Mouse (Mus musculus) testis, adult 2 months (tissue): ENCODE results near the gene Tmem52. TPM values are rescaled to one million over a fixed set of nuclear protein-coding genes. Genes with fewer than 3 reads are reported as not detected.
A peak's percentile ranks its signal among the peaks of the same experiment; 100 is the strongest.

Source experiments
- H3K27ac ChIP-seq: fragments of 200-500 bp; 2 replicates; pipeline ENCODE4 v1.5.1; 2012; ENCODE audit warnings: low read depth, low read length; ENCODE audit not compliant: control insufficient read depth, insufficient read depth
- H3K27me3 ChIP-seq: fragments of 200-500 bp; 2 replicates; pipeline ENCODE4 v1.6.1; 2012; ENCODE audit warnings: mild to moderate bottlenecking, low read length, moderate library complexity; ENCODE audit not compliant: control insufficient read depth, insufficient read depth
- H3K36me3 ChIP-seq: fragments of 200-500 bp; 2 replicates; pipeline ENCODE4 v1.6.1; 2012; ENCODE audit warnings: mild to moderate bottlenecking, low read length; ENCODE audit not compliant: control insufficient read depth, insufficient read depth
- H3K4me1 ChIP-seq: fragments of 200-500 bp; 2 replicates; pipeline ENCODE4 v1.6.1; 2012; ENCODE audit warnings: low read length; ENCODE audit not compliant: control insufficient read depth, insufficient read depth
- H3K4me3 ChIP-seq: fragments of 200-500 bp; 2 replicates; pipeline ENCODE4 v1.5.1; 2012; ENCODE audit warnings: low read depth, mild to moderate bottlenecking, low read length, moderate library complexity, mixed read lengths; ENCODE audit not compliant: control insufficient read depth
- CTCF ChIP-seq: fragments of 200-500 bp; IDR thresholded peaks from 2 replicates; pipeline ENCODE4 v1.5.1; 2012; ENCODE audit warnings: low read depth, mild to moderate bottlenecking, inconsistent platforms, low read length, moderate library complexity; ENCODE audit not compliant: control insufficient read depth, insufficient read depth, insufficient replicate concordance
- POLR2A ChIP-seq: fragments of 200-500 bp; IDR thresholded peaks from 2 replicates; pipeline ENCODE4 v1.6.1; 2012; ENCODE audit warnings: low read depth, mild to moderate bottlenecking, inconsistent platforms, low read length, moderate library complexity; ENCODE audit not compliant: control insufficient read depth
- polyA plus RNA-seq: library from polyadenylated mRNA; depleted of rRNA; stranded (reverse); fragments of >200 nt; gene quantifications from 2 replicates; pipeline ENCODE4 v1.2.3, GENCODE M21; 2012

Gene Tmem52
- polyA plus RNA-seq, 1 experiment, result 30.0 TPM

DNA sequence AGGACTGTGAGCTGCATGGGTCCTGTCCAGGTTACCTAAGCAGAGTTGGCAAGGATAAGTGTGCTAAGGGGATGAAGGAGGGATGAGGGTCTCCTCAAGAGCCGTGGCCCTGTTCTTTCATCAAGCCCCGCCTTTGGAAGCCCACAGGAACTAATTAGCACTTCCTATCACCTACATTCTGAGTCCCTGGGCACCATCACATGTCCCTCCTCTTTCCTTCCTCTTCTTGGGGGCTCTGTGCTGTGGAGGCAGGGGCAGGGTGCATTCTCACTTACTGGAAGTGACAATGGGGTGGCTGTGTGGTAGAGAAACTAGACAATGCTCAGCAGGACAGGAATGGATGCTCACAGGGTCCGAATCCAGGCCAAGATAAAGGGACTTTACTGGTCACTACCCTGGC is 18.8 kb downstream of the Tmem52 start:
- TF ChIP-seq POLR2A (no peak), CTCF (no peak)
- Histone ChIP-seq H3K27ac (no peak overlapping the region), H3K4me3 (no peak overlapping the region)

DNA sequence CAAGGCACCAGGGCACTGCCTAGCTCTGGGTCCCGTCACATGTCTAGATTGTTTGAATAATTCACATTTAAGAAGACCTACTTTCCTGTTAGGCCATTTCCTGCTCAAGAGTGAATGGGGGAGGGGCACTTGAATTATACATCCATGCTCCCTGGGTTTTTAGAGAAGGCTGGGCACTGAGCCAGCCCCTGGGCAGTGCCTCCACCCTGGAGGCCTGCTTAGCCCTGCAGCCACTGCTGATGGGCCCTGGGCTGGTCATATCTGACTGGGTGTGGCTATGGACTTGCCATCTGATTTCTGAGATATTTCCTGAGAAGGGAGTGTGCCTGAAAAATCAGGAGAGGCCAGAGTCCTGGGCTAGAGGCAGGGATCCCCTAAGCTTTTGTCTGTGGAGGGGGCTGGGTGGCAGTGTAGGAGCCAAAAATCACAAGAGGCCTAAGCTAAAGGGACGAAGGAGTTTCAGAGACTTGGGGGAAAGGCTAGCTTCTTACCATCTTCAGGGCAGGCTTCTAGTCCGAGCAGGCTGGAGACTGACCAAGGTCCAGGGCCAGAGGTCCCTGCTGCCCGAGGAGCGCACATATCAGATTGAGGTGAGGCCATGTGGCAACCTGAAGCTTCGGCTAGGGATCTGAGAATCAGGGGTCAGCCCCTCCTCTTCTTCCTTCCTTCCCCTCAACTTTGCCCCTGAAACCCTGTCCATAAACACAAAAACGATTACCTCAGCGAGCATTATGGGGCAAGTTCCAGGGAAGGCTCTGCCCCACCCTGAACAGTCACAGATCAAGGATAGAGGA is 19.5 kb downstream of the Tmem52 start:
- Histone ChIP-seq H3K27me3 (no peaks in the 10 kb centered on the region), H3K4me1 (peaks cover 7% of the 10 kb centered on the region), H3K36me3 (no peaks in the 10 kb centered on the region), H3K27ac (peak overlapping the region; percentile 8; the same call in 1 of the 2 replicates), H3K4me3 (no peak overlapping the region)
- TF ChIP-seq CTCF (no peak), POLR2A (no peak)

More for the DNA sequence above, 18.8 kb downstream of the Tmem52 start:
- H3K4me1 ChIP-seq, result peaks cover 5% of the 10 kb centered on the region
- no peaks in the 10 kb centered on the region for H3K36me3 ChIP-seq
- H3K27me3 ChIP-seq, result no peaks in the 10 kb centered on the region

DNA sequence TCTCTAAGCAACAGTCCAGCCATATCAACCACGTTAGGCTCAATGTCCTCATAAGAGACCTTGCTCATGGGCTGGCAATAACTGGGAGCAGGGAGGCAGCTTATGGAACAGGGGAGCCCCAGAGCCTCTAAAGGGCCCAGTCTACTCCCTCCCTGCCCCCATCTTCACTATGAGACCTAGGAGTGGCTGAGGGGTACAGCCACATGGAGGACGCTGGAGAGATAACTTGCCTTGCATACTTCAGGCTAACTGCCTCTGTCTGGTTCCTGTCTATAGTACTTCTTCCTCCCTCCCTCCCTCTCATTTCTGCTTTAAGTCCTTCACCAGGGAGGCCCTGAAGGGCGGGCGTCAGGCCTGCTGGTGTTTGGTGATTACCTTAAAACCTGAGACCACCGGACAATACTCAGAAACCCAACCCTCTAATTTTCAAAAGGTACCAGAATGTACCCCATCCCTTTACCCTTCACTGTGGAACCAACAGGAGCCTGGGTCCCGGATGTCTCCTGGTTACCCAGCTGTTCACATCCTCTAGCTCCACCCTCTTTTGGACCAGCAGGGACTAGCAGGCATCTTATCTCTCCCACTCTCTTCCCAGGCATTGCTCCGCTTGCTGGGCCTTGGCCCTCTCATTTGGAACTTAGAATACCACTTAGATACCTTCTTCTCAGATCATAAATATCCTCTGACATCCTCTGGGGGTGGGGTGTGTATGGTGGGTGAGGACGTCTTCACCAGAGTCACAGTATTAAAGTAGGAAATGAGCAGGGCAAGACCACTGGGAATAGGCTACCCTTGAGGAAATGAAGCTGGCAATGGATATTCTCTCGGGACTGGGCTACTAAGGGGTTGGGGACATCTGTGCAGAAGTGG is 20.4 kb downstream of the Tmem52 start:
- TF ChIP-seq CTCF, result no peak
- no peak for TF ChIP-seq POLR2A
- H3K4me1 ChIP-seq, result peaks cover 7% of the 10 kb centered on the region
- H3K27me3 ChIP-seq, result no peaks in the 10 kb centered on the region
- no peak overlapping the region for H3K4me3 ChIP-seq
- no peak overlapping the region for H3K27ac ChIP-seq
- no peaks in the 10 kb centered on the region for H3K36me3 ChIP-seq

DNA sequence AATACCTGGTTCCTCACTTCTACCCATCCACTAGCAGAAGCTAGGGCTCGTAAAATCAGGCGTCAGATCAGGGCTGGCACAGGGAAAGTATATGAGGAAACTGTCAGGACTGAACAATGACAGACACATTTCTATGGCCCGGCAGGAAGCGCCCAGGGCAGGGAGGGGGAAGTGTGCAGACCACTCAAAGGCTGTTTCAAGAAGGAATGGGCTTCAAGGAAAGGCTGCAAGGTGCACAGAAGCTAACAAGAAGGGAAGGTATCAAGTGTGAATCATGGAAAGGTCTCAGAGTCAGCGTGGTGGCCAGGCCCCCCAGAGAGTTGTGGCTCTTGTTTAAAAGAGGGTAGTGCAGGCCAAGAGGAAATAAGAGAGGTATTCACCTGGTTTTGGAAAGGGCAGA is 21.5 kb downstream of the Tmem52 start:
- Histone ChIP-seq H3K4me1 (peaks cover 7% of the 10 kb centered on the region), H3K36me3 (no peaks in the 10 kb centered on the region), H3K4me3 (peak overlapping the region; percentile 77), H3K27ac (peak overlapping the region; percentile 86), H3K27me3 (no peaks in the 10 kb centered on the region)
- TF ChIP-seq CTCF (no peak), POLR2A (no peak)

DNA sequence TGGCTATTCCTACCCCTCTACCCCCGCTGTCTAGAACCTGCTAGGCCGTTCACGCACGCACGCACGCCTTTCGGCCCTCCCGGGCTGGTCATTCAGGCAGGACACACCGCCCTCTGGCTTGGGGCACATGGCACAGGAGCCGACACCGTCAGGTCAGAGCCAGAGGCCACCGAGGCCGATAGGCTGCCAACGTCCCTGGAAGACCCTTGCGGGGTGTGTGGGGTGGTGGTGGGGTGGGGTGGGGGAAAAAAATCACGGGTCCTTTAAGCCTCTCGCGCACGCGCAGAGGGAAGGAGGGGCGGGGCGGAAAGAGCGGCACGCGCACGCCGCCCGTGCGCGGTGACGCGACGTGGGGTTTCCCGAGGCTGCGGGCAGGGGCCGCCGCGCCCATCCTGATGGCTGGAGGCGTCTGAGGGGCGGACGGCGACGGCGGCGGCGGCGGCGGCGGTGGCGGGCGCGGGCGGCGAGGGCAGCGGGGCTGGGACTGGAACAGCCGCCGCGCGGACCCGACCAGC is 22.1 kb downstream of the Tmem52 start, which contains the start of gene Gnb1:
TSS of gene Gnb1 (plus strand) at position 372 of the 515 bp plus-strand sequence.
- peak within 1 kb of the TSS; percentile 86 for H3K27ac ChIP-seq
- peaks cover 7% of the 10 kb centered on the region for H3K4me1 ChIP-seq
- H3K36me3 ChIP-seq, result no peaks in the 10 kb centered on the region
- H3K27me3 ChIP-seq, result no peaks in the 10 kb centered on the region
- peak; percentile 84 for TF ChIP-seq POLR2A
- no peak for TF ChIP-seq CTCF
- H3K4me3 ChIP-seq, result peak within 1 kb of the TSS; percentile 97

DNA sequence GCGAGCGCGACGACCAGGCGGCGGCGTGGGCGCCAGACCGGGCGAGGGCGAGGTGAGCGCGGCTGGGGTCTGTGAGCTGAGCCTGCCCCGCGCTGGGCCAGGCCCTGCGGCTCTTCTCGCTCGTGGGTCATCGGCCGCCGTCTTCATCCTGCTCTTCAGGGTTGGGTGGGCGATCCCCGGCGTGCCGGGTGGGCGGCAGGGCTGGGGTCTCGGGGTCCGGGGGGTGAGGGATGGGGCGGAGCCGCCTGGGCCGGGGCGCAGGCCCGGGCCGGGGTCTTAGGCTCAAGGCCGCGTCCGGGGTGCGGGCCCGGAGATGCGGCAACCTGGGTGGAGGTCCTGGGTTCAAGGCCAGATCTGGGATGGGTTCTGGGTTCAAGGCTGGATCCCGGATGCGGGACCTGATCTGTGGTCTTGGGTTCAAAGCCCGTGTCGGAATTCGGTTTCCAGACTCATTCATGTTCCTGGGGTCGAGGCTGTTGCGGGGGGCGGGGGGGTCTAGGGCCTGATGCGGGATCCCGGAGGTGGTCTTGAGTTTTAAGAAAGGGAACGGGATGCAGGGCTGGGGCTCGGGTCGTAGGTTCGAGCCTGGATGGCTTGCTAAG is 22.7 kb downstream of the Tmem52 start:
- no peak for TF ChIP-seq CTCF
- TF ChIP-seq POLR2A, result no peak
- no peaks in the 10 kb centered on the region for H3K36me3 ChIP-seq
- no peaks in the 10 kb centered on the region for H3K27me3 ChIP-seq
- peak overlapping the region; percentile 79 for H3K27ac ChIP-seq
- peak overlapping the region; percentile 97 for H3K4me3 ChIP-seq
- peaks cover 7% of the 10 kb centered on the region for H3K4me1 ChIP-seq
